Mouse (Mus musculus) lung, embryonic 14.5 days (tissue): Measurements from ENCODE around the gene Carns1. TPM values are rescaled to one million over a fixed set of nuclear protein-coding genes. Genes with fewer than 3 reads are reported as not detected.

ENCODE experiments used
- ATAC-seq: fragments of 200-750 bp; cut with Nextera tagmentation; 2 replicates; pipeline ENCODE4 v1.8.0; 2017; ENCODE audit warnings: mild to moderate bottlenecking, moderate TSS enrichment, moderate library complexity; ENCODE audit not compliant: insufficient read depth
- DNase-seq: peaks from one replicate; pipeline ENCODE4 v3.0.0-alpha.2; 2015
- H3K27ac ChIP-seq: fragments of 300-500 bp; sonication (generic); 2 replicates; pipeline ENCODE4 v1.5.1; 2014; ENCODE audit warnings: low read depth, mild to moderate bottlenecking, moderate library complexity
- H3K27me3 ChIP-seq: fragments of 300-500 bp; sonication (generic); 2 replicates; pipeline ENCODE4 v1.6.1; 2014; ENCODE audit warnings: low read length, control low read depth; ENCODE audit not compliant: insufficient read depth
- H3K36me3 ChIP-seq: fragments of 300-500 bp; sonication (generic); 2 replicates; pipeline ENCODE4 v1.6.1; 2014; ENCODE audit warnings: control low read depth; ENCODE audit not compliant: insufficient read depth
- H3K4me1 ChIP-seq: fragments of 300-500 bp; sonication (generic); 2 replicates; pipeline ENCODE4 v1.6.1; 2014; ENCODE audit warnings: antibody characterized with exemption, control low read depth; ENCODE audit not compliant: insufficient read depth
- H3K4me2 ChIP-seq: fragments of 300-500 bp; sonication (generic); 2 replicates; pipeline ENCODE4 v1.6.1; 2014; ENCODE audit warnings: mild to moderate bottlenecking
- H3K4me3 ChIP-seq: fragments of 300-500 bp; sonication (generic); 2 replicates; pipeline ENCODE4 v1.5.1; 2014; ENCODE audit warnings: low read depth, low read length
- H3K9ac ChIP-seq: fragments of 300-500 bp; sonication (generic); 2 replicates; pipeline ENCODE4 v1.6.1; 2014
- H3K9me3 ChIP-seq: fragments of 300-500 bp; sonication (generic); 2 replicates; pipeline ENCODE4 v1.6.1; 2016; ENCODE audit warnings: low read depth, low read length, control low read depth
- CTCF ChIP-seq: IDR thresholded peaks from 2 replicates; pipeline ENCODE4 v1.5.1; 2016; ENCODE audit warnings: antibody characterized with exemption, low read depth
- WGBS: fragments of 180-500 bp; shearing (Covaris S2); extraction: QIAGEN DNeasy Blood & Tissue Kit; methylation state at CpG from one replicate; pipeline ENCODE4 v1.1.7; 2014; 5-methylcytosine and 5-hydroxymethylcytosine counted together
- microRNA-seq: library from miRNA; unstranded; fragments of <30 nt; microRNA quantifications from one replicate; pipeline ENCODE4, GENCODE M21; 2016; ENCODE audit warnings: borderline number of aligned reads
- polyA plus RNA-seq: library from polyadenylated mRNA; unstranded; fragments of >200 nt; fragmentation: Nextera tagmentation; extraction: Ambion mirVana; gene quantifications from 2 replicates; pipeline ENCODE4 v1.2.1, GENCODE M21; 2014

Gene Carns1
- polyA plus RNA-seq, 1 experiment from 2014 or later, result 2.5 TPM

- H3K36me3 ChIP-seq, result peaks cover 51% of the 10 kb centered on the region
- ATAC-seq (no peak), DNase-seq (no peak)
- H3K27ac ChIP-seq, result no peak overlapping the region
- peaks cover 3% of the 10 kb centered on the region; the same call in 1 of the 2 replicates for H3K4me1 ChIP-seq
- TF ChIP-seq CTCF, result no peak
- WGBS, result 99% methylated on average over 2 of the region's 2 CpGs
- no peak overlapping the region for H3K9ac ChIP-seq
- no peak overlapping the region for H3K4me2 ChIP-seq
- H3K4me3 ChIP-seq, result no peak overlapping the region
- no peaks in the 10 kb centered on the region for H3K9me3 ChIP-seq
- H3K27me3 ChIP-seq, result no peaks in the 10 kb centered on the region
Observed at GRCm38 (mm10) chr19:4118350-4118749, 56.9 kb downstream of the Carns1 start.

- Histone ChIP-seq H3K27me3 (no peaks in the 10 kb centered on the region), H3K9me3 (no peaks in the 10 kb centered on the region), H3K36me3 (peaks cover 62% of the 10 kb centered on the region), H3K4me2 (no peak overlapping the region), H3K27ac (no peak overlapping the region), H3K4me1 (peaks cover 3% of the 10 kb centered on the region; the same call in 1 of the 2 replicates), H3K9ac (no peak overlapping the region), H3K4me3 (no peak overlapping the region)
- DNase-seq, result no peak
- TF ChIP-seq CTCF, result no peak
- ATAC-seq, result no peak
- 92% methylated on average over 7 of the region's 7 CpGs for WGBS
Observed at GRCm38 (mm10) chr19:4117006-4117405, 58.3 kb downstream of the Carns1 start.

- no peak overlapping the region for H3K27ac ChIP-seq
- DNase-seq, result no peak
- H3K4me3 ChIP-seq, result no peak overlapping the region
- ATAC-seq, result no peak
- no peak overlapping the region for H3K9ac ChIP-seq
- WGBS, result 82% methylated on average over 11 of the region's 11 CpGs
- peaks cover 66% of the 10 kb centered on the region for H3K36me3 ChIP-seq
- H3K9me3 ChIP-seq, result no peaks in the 10 kb centered on the region
- no peak for TF ChIP-seq CTCF
- H3K27me3 ChIP-seq, result no peaks in the 10 kb centered on the region
- no peak overlapping the region for H3K4me2 ChIP-seq
- H3K4me1 ChIP-seq, result peaks cover 3% of the 10 kb centered on the region; the same call in 1 of the 2 replicates
Observed at GRCm38 (mm10) chr19:4115816-4116215, 59.5 kb downstream of the Carns1 start.

- ATAC-seq (no peak), DNase-seq (no peak)
- no peaks in the 10 kb centered on the region for H3K27me3 ChIP-seq
- H3K27ac ChIP-seq, result no peak overlapping the region
- no peak overlapping the region for H3K4me2 ChIP-seq
- no peak for TF ChIP-seq CTCF
- peaks cover 66% of the 10 kb centered on the region for H3K36me3 ChIP-seq
- no peak overlapping the region for H3K4me3 ChIP-seq
- WGBS, result 93% methylated on average over 10 of the region's 10 CpGs
- H3K9me3 ChIP-seq, result no peaks in the 10 kb centered on the region
- H3K4me1 ChIP-seq, result no peaks in the 10 kb centered on the region
- no peak overlapping the region for H3K9ac ChIP-seq
Observed at GRCm38 (mm10) chr19:4115144-4115543, 60.1 kb downstream of the Carns1 start.

GRCm38 (mm10) chr19:4114551-4114950, 60.7 kb downstream of the Carns1 start:
- WGBS, result 77% methylated on average over 10 of the region's 10 CpGs
- no peak for TF ChIP-seq CTCF
- no peaks in the 10 kb centered on the region for H3K4me1 ChIP-seq
- no peak overlapping the region for H3K4me3 ChIP-seq
- peaks cover 66% of the 10 kb centered on the region for H3K36me3 ChIP-seq
- H3K9ac ChIP-seq, result no peak overlapping the region
- no peak for ATAC-seq
- H3K27me3 ChIP-seq, result no peaks in the 10 kb centered on the region
- no peak overlapping the region for H3K4me2 ChIP-seq
- no peak overlapping the region for H3K27ac ChIP-seq
- no peaks in the 10 kb centered on the region for H3K9me3 ChIP-seq
- no peak for DNase-seq

Small RNAs within 50 kb of the gene (microRNA-seq; reads per million reads assigned to microRNA genes)
- gene Gm26115, result not detected

Other genes with a start within 250 kb of the Carns1 start
- 3.0 and 3.6 TPM in 2 replicates for gene Aldh3b1, start 245.7 kb downstream of the Carns1 start, polyA plus RNA-seq
- gene Unc93b1, start 240.3 kb downstream of the Carns1 start, polyA plus RNA-seq, result 13.3 and 14.8 TPM in 2 replicates
- not detected in 2 replicates for gene Aldh3b3, start 216.8 kb downstream of the Carns1 start, polyA plus RNA-seq
- 0.62 and 1.0 TPM in 2 replicates for gene Aldh3b2, start 203.2 kb downstream of the Carns1 start, polyA plus RNA-seq
- gene Acy3, start 188.9 kb downstream of the Carns1 start, polyA plus RNA-seq, result 7.2 and 8.0 TPM in 2 replicates
- not detected in 2 replicates for gene Tbx10, start 182.7 kb downstream of the Carns1 start, polyA plus RNA-seq
- gene Nudt8, start 174.9 kb downstream of the Carns1 start, polyA plus RNA-seq, result 24.4 and 25.3 TPM in 2 replicates
- gene Gm49405, start 174.9 kb downstream of the Carns1 start, polyA plus RNA-seq, result 1.8 and 2.3 TPM in 2 replicates
- gene Doc2g, start 172.2 kb downstream of the Carns1 start, polyA plus RNA-seq, result 2.2 and 3.0 TPM in 2 replicates
- gene Ndufv1, start 162.7 kb downstream of the Carns1 start, polyA plus RNA-seq, result 193 and 198 TPM in 2 replicates
- gene Gstp1, start 137.5 kb downstream of the Carns1 start, polyA plus RNA-seq, result 424 and 468 TPM in 2 replicates
- 2.9 and 3.4 TPM in 2 replicates for gene Gstp2, start 129.5 kb downstream of the Carns1 start, polyA plus RNA-seq
- gene Gstp3, start 115.9 kb downstream of the Carns1 start, polyA plus RNA-seq, result not detected in 2 replicates
- not detected in 2 replicates for gene Cabp2, start 93.9 kb downstream of the Carns1 start, polyA plus RNA-seq
- gene Cdk2ap2, start 78.3 kb downstream of the Carns1 start, polyA plus RNA-seq, result 76.6 and 76.8 TPM in 2 replicates
- 5.5 and 7.3 TPM in 2 replicates for gene Pitpnm1, start 75.5 kb downstream of the Carns1 start, polyA plus RNA-seq
- 93.5 and 94.5 TPM in 2 replicates for gene Aip, start 49.6 kb downstream of the Carns1 start, polyA plus RNA-seq
- gene Gpr152, start 35.7 kb downstream of the Carns1 start, polyA plus RNA-seq, result not detected in 2 replicates
- gene Cabp4, start 31.4 kb downstream of the Carns1 start, polyA plus RNA-seq, result 0.09 TPM in 1 of 2 replicates, not detected in the other
- gene Coro1b, start 26.9 kb downstream of the Carns1 start, polyA plus RNA-seq, result 134 and 148 TPM in 2 replicates
- 0.81 and 1.1 TPM in 2 replicates for gene Ptprcap, start 21.9 kb downstream of the Carns1 start, polyA plus RNA-seq
- 37.9 and 43.2 TPM in 2 replicates for gene Rps6kb2, start 12.1 kb downstream of the Carns1 start, polyA plus RNA-seq
- gene Tbc1d10c, start 15.8 kb upstream of the Carns1 start, polyA plus RNA-seq, result 1.8 and 2.4 TPM in 2 replicates
- gene Ppp1ca, start 16.6 kb upstream of the Carns1 start, polyA plus RNA-seq, result 960 and 994 TPM in 2 replicates
- 42.1 and 47.4 TPM in 2 replicates for gene Rad9a, start 26.2 kb upstream of the Carns1 start, polyA plus RNA-seq
- 4.4 and 5.0 TPM in 2 replicates for gene Clcf1, start 38.8 kb upstream of the Carns1 start, polyA plus RNA-seq
- gene AC109138.7, start 38.9 kb upstream of the Carns1 start, polyA plus RNA-seq, result not detected in 2 replicates
- gene Pold4, start 56.4 kb upstream of the Carns1 start, polyA plus RNA-seq, result 22.6 and 22.8 TPM in 2 replicates
- gene Ssh3, start 93.7 kb upstream of the Carns1 start, polyA plus RNA-seq, result 10.6 and 11.1 TPM in 2 replicates
- gene Ankrd13d, start 107.7 kb upstream of the Carns1 start, polyA plus RNA-seq, result 2.4 and 2.8 TPM in 2 replicates
- gene Grk2, start 130.7 kb upstream of the Carns1 start, polyA plus RNA-seq, result 19.4 and 23.0 TPM in 2 replicates
- 56.2 and 63.1 TPM in 2 replicates for gene Kdm2a, start 222.8 kb upstream of the Carns1 start, polyA plus RNA-seq